Mouse (Mus musculus): ENCODE measurements around the gene Ccdc40.

GRCm38 (mm10) chr11:119287207-119287992 is 59.0 kb downstream of the Ccdc40 start:
- TF ChIP-seq POLR2A (IDR thresholded peaks at IDR 0.05; ENCODE audit: borderline replicate concordance, extremely low read depth, insufficient read depth, insufficient read length, poor library complexity, severe bottlenecking) = no peak
- TF ChIP-seq CTCF (IDR thresholded peaks at IDR 0.05; ENCODE audit: borderline replicate concordance, extremely low read depth, insufficient read depth, insufficient read length) = no peak

Measured in brain, embryonic 14.5 days (tissue).